Mouse (Mus musculus): Measurements from ENCODE around the gene Gapt.

GRCm38 (mm10) chr13:110363722-110364121 lies 6.7 kb upstream of the Gapt start:
- TF ChIP-seq CTCF (IDR thresholded peaks at IDR 0.05; ENCODE audit: borderline replicate concordance, control insufficient read depth, extremely low read depth, insufficient read depth, low read length, poor library complexity) (no peak), POLR2A (IDR thresholded peaks at IDR 0.05; ENCODE audit: control insufficient read depth, extremely low read depth, insufficient read depth, low read length, poor library complexity) (no peak)

Data from thymus, adult 2 months (tissue).